Mouse (Mus musculus) gastrocnemius, postnatal 14 days (tissue): Measurements from ENCODE around the gene Trpm4. TPM values are rescaled to one million over a fixed set of nuclear protein-coding genes. Genes with fewer than 3 reads are reported as not detected.

Experiments
- DNase-seq: peaks from one replicate; pipeline ENCODE4 v3.0.0; 2021; ENCODE audit warnings: mixed read lengths
- intact Hi-C: fragments of 180-260 bp; cut with DNase I; formaldehyde crosslinking; loops from one replicate; pipeline ENCODE4 v1.15.1; 2025; ENCODE audit warnings: low total_unique reads
- total RNA-seq, 2 experiments: library from RNA; stranded (reverse); gene quantifications; 2 replicates each; pipeline ENCODE4 v1.2.3; 2021

Trpm4 gene
- total RNA-seq, 2 experiments from 2014 or later, result 23.5 to 24.5 TPM

GRCm38 (mm10) chr7:45322245-45322644, 11.3 kb downstream of the Trpm4 start:
- intact Hi-C loops, result no loop called here
- no peak for DNase-seq

- intact Hi-C loops, result no loop called here
- DNase-seq, result no peak
Observed at GRCm38 (mm10) chr7:45316536-45316935, 17.0 kb downstream of the Trpm4 start.

GRCm38 (mm10) chr7:45315182-45315701, 18.3 kb downstream of the Trpm4 start:
- intact Hi-C loops, result no loop called here
- DNase-seq, result no peak

- intact Hi-C loops, result no loop called here
- DNase-seq, result no peak
Observed at GRCm38 (mm10) chr7:45313495-45313894, 20.1 kb downstream of the Trpm4 start.

- intact Hi-C loops, result no loop called here
- DNase-seq, result no peak
Observed at GRCm38 (mm10) chr7:45312686-45313453, 20.7 kb downstream of the Trpm4 start.

- intact Hi-C loops, result no loop called here
- no peak for DNase-seq
Observed at GRCm38 (mm10) chr7:45312023-45312422, 21.6 kb downstream of the Trpm4 start.

GRCm38 (mm10) chr7:45309455-45309854, 24.1 kb downstream of the Trpm4 start:
- intact Hi-C loops, result no loop called here
- peak; percentile 60 for DNase-seq

GRCm38 (mm10) chr7:45308551-45309240, 24.9 kb downstream of the Trpm4 start:
- intact Hi-C loops, result no loop called here
- no peak for DNase-seq

- intact Hi-C loops, result no loop called here
Observed at GRCm38 (mm10) chr7:45305275-45305674, 28.3 kb downstream of the Trpm4 start.

GRCm38 (mm10) chr7:45304869-45305268, 28.7 kb downstream of the Trpm4 start:
- DNase-seq, result no peak
- intact Hi-C loops, result loop anchor here (5.0 kb wide), 1 partner anchor 37 kb away; no protein-coding TSS in a partner anchor

More at GRCm38 (mm10) chr7:45305275-45305674, 28.3 kb downstream of the Trpm4 start:
- DNase-seq, result peak; percentile 61

- intact Hi-C loops, result loop anchor here (5.0 kb wide), 1 partner anchor 40 kb away; no protein-coding TSS in a partner anchor
- no peak for DNase-seq
Observed at GRCm38 (mm10) chr7:45302626-45303025, 31.0 kb downstream of the Trpm4 start.

- DNase-seq, result peak; percentile 69
- intact Hi-C loops, result loop anchor here (5.0 kb wide), 1 partner anchor 42 kb away; no protein-coding TSS in a partner anchor
Observed at GRCm38 (mm10) chr7:45300270-45300669, 33.3 kb downstream of the Trpm4 start.

GRCm38 (mm10) chr7:45299752-45300151, 33.8 kb downstream of the Trpm4 start:
- peak; percentile 59 for DNase-seq
- intact Hi-C loops, result loop anchor here (5.0 kb wide), 1 partner anchor 43 kb away; no protein-coding TSS in a partner anchor

- intact Hi-C loops, result no loop called here
- DNase-seq, result no peak
Observed at GRCm38 (mm10) chr7:45297563-45297962, 36.0 kb downstream of the Trpm4 start.

GRCm38 (mm10) chr7:45296626-45297025, 37.0 kb downstream of the Trpm4 start:
- no peak for DNase-seq
- intact Hi-C loops, result no loop called here

- DNase-seq, result no peak
- intact Hi-C loops, result no loop called here
Observed at GRCm38 (mm10) chr7:45286486-45286885, 47.1 kb downstream of the Trpm4 start.

- intact Hi-C loops, result no loop called here
- peak; percentile 67 for DNase-seq
Observed at GRCm38 (mm10) chr7:45277136-45277760, 56.3 kb downstream of the Trpm4 start, which contains the start of gene Slc6a21. Gene Slc6a21 (plus strand): TSS chr7:45277513.

- intact Hi-C loops, result no loop called here
Observed at GRCm38 (mm10) chr7:45273672-45274071, 59.9 kb downstream of the Trpm4 start.

GRCm38 (mm10) chr7:45272786-45273412, 60.7 kb downstream of the Trpm4 start:
- intact Hi-C loops, result no loop called here
- no peak for DNase-seq

More at GRCm38 (mm10) chr7:45273672-45274071, 59.9 kb downstream of the Trpm4 start:
- DNase-seq, result no peak
